Mouse (Mus musculus): ENCODE data around the gene Vmn1r151.
"Not testable (repeated sequence)": the region's sequence is repeated elsewhere in the genome, so short reads cannot be mapped to it uniquely, and the experiment has no call there.

The Vmn1r151 gene

GRCm38 (mm10) chr7:22499578-22499977 is at the start of gene Vmn1r151:
Vmn1r151 (minus strand) TSS chr7:22499678.
- DNase-seq (ENCODE audit: low read depth, low spot score), result not testable (repeated sequence)

GRCm38 (mm10) chr7:22534787-22535186 is 35.3 kb upstream of the Vmn1r151 start, which contains the start of gene Gm8677:
Gm8677 (minus strand) TSS chr7:22534887.
- DNase-seq (ENCODE audit: low read depth, low spot score), result not testable (repeated sequence)

- DNase-seq (ENCODE audit: low read depth, low spot score), result not testable (repeated sequence)
Measured at GRCm38 (mm10) chr7:22522667-22523066, 23.2 kb upstream of the Vmn1r151 start, which contains the start of gene Vmn1r152. Vmn1r152 (plus strand) TSS chr7:22522967.

- not testable (repeated sequence) for DNase-seq (ENCODE audit: low read depth, low spot score)
Measured at GRCm38 (mm10) chr7:22463975-22464374, 35.5 kb downstream of the Vmn1r151 start, which contains the start of gene Gm10665. Gm10665 (minus strand) TSS chr7:22464075.

Data from embryo, embryonic 11.5 days (tissue).